Mouse (Mus musculus) mammary gland, adult 2 months (tissue): ENCODE measurements around the gene Olfr380. TPM values are rescaled to one million over a fixed set of nuclear protein-coding genes. Genes with fewer than 3 reads are reported as not detected.

ENCODE experiments used
- polyA plus RNA-seq: library from polyadenylated mRNA; depleted of rRNA; stranded (reverse); fragments of >200 nt; gene quantifications from 2 replicates; pipeline ENCODE4 v1.2.3, GENCODE M21; 2012; ENCODE audit warnings: low replicate concordance; rRNA removed

The Olfr380 gene
- not detected in 2 replicates for polyA plus RNA-seq

GRCm38 (mm10) chr11:73457408-73457807, at the start of gene Olfr380:
Gene Olfr380, minus strand, starts transcription at chr11:73457508.

GRCm38 (mm10) chr11:73491503-73491902, 34.2 kb upstream of the Olfr380 start, which contains the start of gene Olfr381:
Gene Olfr381, minus strand, starts transcription at chr11:73491603.

DNA sequence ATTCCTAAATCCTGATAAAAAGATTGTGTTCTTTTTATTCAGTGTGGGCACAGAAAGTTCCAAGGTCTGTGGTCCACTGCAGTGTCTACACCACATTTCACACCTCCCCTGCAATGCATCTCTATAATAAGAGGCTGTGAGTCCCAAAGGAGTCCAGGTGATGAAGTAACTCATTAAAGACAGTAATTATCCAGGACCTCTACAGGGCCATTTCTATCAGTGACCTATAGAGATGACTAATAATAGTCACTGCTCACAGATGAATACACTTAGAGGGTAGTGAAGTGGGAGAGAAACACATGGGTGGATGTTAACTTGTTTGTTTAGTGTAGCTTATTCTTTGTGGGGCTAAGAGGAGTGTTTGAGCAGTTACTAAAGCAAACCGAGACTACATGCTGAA, 28.9 kb downstream of the Olfr380 start, which contains the start of gene Olfr378:
Olfr378 (minus strand) TSS at position 101 of the 400 bp plus-strand sequence.

Other genes with a start within 250 kb of the Olfr380 start
- 5.1 and 10.4 TPM in 2 replicates for gene Trpv1, start 223.2 kb downstream of the Olfr380 start, polyA plus RNA-seq
- gene Trpv3, start 190.1 kb downstream of the Olfr380 start, polyA plus RNA-seq: 0.23 and 0.47 TPM in 2 replicates
- 4.0 and 17.4 TPM in 2 replicates for gene Aspa, start 127.9 kb downstream of the Olfr380 start, polyA plus RNA-seq
- 0.14 TPM in 1 of 2 replicates, not detected in the other for gene Gm49340, start 127.8 kb downstream of the Olfr380 start, polyA plus RNA-seq
- 0.53 TPM in 1 of 2 replicates, not detected in the other for gene Spata22, start 127.8 kb downstream of the Olfr380 start, polyA plus RNA-seq
- gene Olfr20, start 106.7 kb downstream of the Olfr380 start, polyA plus RNA-seq: 0.53 and 0.99 TPM in 2 replicates
- not detected in 2 replicates for gene Olfr376, start 86.3 kb downstream of the Olfr380 start, polyA plus RNA-seq
- not detected in 2 replicates for gene Olfr1, start 57.9 kb downstream of the Olfr380 start, polyA plus RNA-seq
- not detected in 2 replicates for gene Olfr378, start 29.0 kb downstream of the Olfr380 start, polyA plus RNA-seq
- not detected in 2 replicates for gene Olfr381, start 34.1 kb upstream of the Olfr380 start, polyA plus RNA-seq
- gene Olfr382, start 59.7 kb upstream of the Olfr380 start, polyA plus RNA-seq: not detected in 2 replicates
- gene Olfr385, start 135.5 kb upstream of the Olfr380 start, polyA plus RNA-seq: not detected in 2 replicates
- gene Olfr384, start 141.1 kb upstream of the Olfr380 start, polyA plus RNA-seq: not detected in 2 replicates
- not detected in 2 replicates for gene Zfp735, start 231.3 kb upstream of the Olfr380 start, polyA plus RNA-seq